Comparison of ENCODE assay signal across 10 mouse cellular contexts in genomic region chr11:76857111-76857510, GRCm38 (mm10). TPM values are rescaled to one million over a fixed set of nuclear protein-coding genes. Genes with fewer than 3 reads are reported as not detected.
DNase-seq lines count a peak whose midpoint lies in the region; ATAC-seq and TF ChIP-seq lines count a peak whose summit lies in the region.
"Had no signal": no experiment of that assay in that cellular context is flagged by ENCODE, and none has a peak within 500 bp of the region (broad histone marks: within the 10 kb centered on the region; RNA-seq: fewer than 3 reads in every experiment).

No protein-coding gene starts in this region.

- H3K27me3 ChIP-seq in cerebellum, adult 2 months (ENCODE audit: control insufficient read depth, insufficient read depth, low read length): no peaks in the 10 kb centered on the region
- no peaks in the 10 kb centered on the region for H3K27me3 ChIP-seq in heart, embryonic 10.5 days (ENCODE audit: insufficient read depth, poor library complexity, severe bottlenecking)
- H3K27me3 ChIP-seq in hindbrain, embryonic 14.5 days (ENCODE audit: control insufficient read depth, insufficient read depth, low read length): no peaks in the 10 kb centered on the region
- H3K27me3 ChIP-seq in forebrain, embryonic 11.5 days (ENCODE audit: control insufficient read depth, insufficient read depth, low read length): no peaks in the 10 kb centered on the region

- TF ChIP-seq POLR2A in cerebellum, adult 2 months (IDR thresholded peaks at IDR 0.05; ENCODE audit: borderline replicate concordance, insufficient read depth, low read length): no peak

- no peak; the same call in 1 of the 2 replicates for TF ChIP-seq CTCF in cerebellum, adult 2 months (IDR thresholded peaks at IDR 0.05; ENCODE audit: borderline replicate concordance, insufficient read depth, low read depth, low read length)

- peak overlapping the region; percentile 41 for H3K27ac ChIP-seq in cerebellum, adult 2 months (ENCODE audit: insufficient read depth, low read length)
- peak overlapping the region; percentile 60 for H3K27ac ChIP-seq in heart, embryonic 10.5 days
- H3K27ac ChIP-seq in hindbrain, embryonic 14.5 days: no peak overlapping the region
- H3K27ac ChIP-seq in forebrain, embryonic 11.5 days (ENCODE audit: low read depth, low read length): no peak overlapping the region

- no peak overlapping the region for H3K4me2 ChIP-seq in hindbrain, embryonic 14.5 days (replicated peaks)
- H3K4me2 ChIP-seq in forebrain, embryonic 11.5 days (ENCODE audit: low read depth, low read length, severe bottlenecking): no peak overlapping the region

- no peak overlapping the region for H3K4me3 ChIP-seq in cerebellum, adult 2 months (replicated peaks; ENCODE audit: insufficient read depth, low read depth, low read length)
- H3K4me3 ChIP-seq in heart, embryonic 10.5 days: no peak overlapping the region
- H3K4me3 ChIP-seq in hindbrain, embryonic 14.5 days (replicated peaks; ENCODE audit: low read length): no peak overlapping the region
- no peak overlapping the region for H3K4me3 ChIP-seq in forebrain, embryonic 11.5 days (ENCODE audit: low read depth, low read length)

- 6% methylated on average over 7 of the region's 7 CpGs for WGBS in cerebellum, adult 2 months
- 33% methylated on average over 7 of the region's 7 CpGs for WGBS in heart, embryonic 10.5 days
- WGBS in hindbrain, embryonic 14.5 days: 88% methylated on average over 7 of the region's 7 CpGs
- WGBS in forebrain, embryonic 11.5 days: 87% methylated on average over 7 of the region's 7 CpGs

- no peaks in the 10 kb centered on the region for H3K9me3 ChIP-seq in heart, embryonic 10.5 days
- H3K9me3 ChIP-seq in hindbrain, embryonic 14.5 days (ENCODE audit: control insufficient read depth, low read length): no peaks in the 10 kb centered on the region
- H3K9me3 ChIP-seq in forebrain, embryonic 11.5 days (ENCODE audit: control insufficient read depth, low read length): no peaks in the 10 kb centered on the region

- peaks cover 18% of the 10 kb centered on the region for H3K4me1 ChIP-seq in cerebellum, adult 2 months (ENCODE audit: control insufficient read depth, insufficient read depth, low read length)
- peaks cover 48% of the 10 kb centered on the region for H3K4me1 ChIP-seq in heart, embryonic 10.5 days
- H3K4me1 ChIP-seq in hindbrain, embryonic 14.5 days (replicated peaks; ENCODE audit: control insufficient read depth, insufficient read depth, low read length): no peaks in the 10 kb centered on the region
- H3K4me1 ChIP-seq in forebrain, embryonic 11.5 days (replicated peaks; ENCODE audit: control insufficient read depth, insufficient read depth, low read length): peaks cover 5% of the 10 kb centered on the region; the same call in 1 of the 2 replicates

- peak; percentile 58 to 83 for DNase-seq in cerebellum, adult 2 months
- DNase-seq in cerebellum, adult 11-12 months: no peak
- peak; percentile 32 for DNase-seq in 416B (ENCODE audit: low read depth)
- DNase-seq in heart, embryonic 10.5 days (ENCODE audit: low spot score): no peak
- DNase-seq in lung, postnatal 14 days: peak; percentile 38
- DNase-seq in hindbrain, embryonic 14.5 days (ENCODE audit: low spot score): no peak
- no peak for DNase-seq in forebrain, embryonic 11.5 days (ENCODE audit: low spot score)
- no peak for DNase-seq in ovary, postnatal 36 days (ENCODE audit: low spot score)
- DNase-seq: kidney, adult 11 months had no signal

- no peak overlapping the region for H3K9ac ChIP-seq in hindbrain, embryonic 14.5 days
- no peak overlapping the region for H3K9ac ChIP-seq in forebrain, embryonic 11.5 days (ENCODE audit: low read length)

- no peak for ATAC-seq in hindbrain, embryonic 14.5 days (ENCODE audit: low FRiP score)
- no peak for ATAC-seq in forebrain, embryonic 11.5 days (replicated peaks; ENCODE audit: low FRiP score)

- H3K36me3 ChIP-seq in heart, embryonic 10.5 days: no peaks in the 10 kb centered on the region
- no peaks in the 10 kb centered on the region for H3K36me3 ChIP-seq in hindbrain, embryonic 14.5 days (replicated peaks; ENCODE audit: control insufficient read depth, insufficient read depth)
- H3K36me3 ChIP-seq in forebrain, embryonic 11.5 days (ENCODE audit: control insufficient read depth, insufficient read depth, low read length): no peaks in the 10 kb centered on the region

RNA-seq across cellular contexts. Expression of gene Cpd, which starts 10.3 kb away (rescaled TPM):
- 28.5 and 31.8 TPM in 2 replicates for polyA plus RNA-seq in cerebellum, adult 2 months (2012; rRNA removed)
- 11.6 and 14.1 TPM in 2 replicates for polyA plus RNA-seq in heart, embryonic 10.5 days (2016; fragmentation: Nextera tagmentation; extraction: Ambion mirVana)
- 12.7 TPM in 2 replicates for polyA plus RNA-seq in hindbrain, embryonic 14.5 days (2014; fragmentation: Nextera tagmentation; extraction: Ambion mirVana)
- 14.3 and 15.6 TPM in 2 replicates for polyA plus RNA-seq in forebrain, embryonic 11.5 days (2014; fragmentation: Nextera tagmentation; extraction: Ambion mirVana)

RNA-seq across cellular contexts. Expression of gene Tmigd1, which starts 44.8 kb away (rescaled TPM):
- polyA plus RNA-seq in cerebellum, adult 2 months (2012; rRNA removed): 0.33 TPM in 1 of 2 replicates, not detected in the other
- 0.40 TPM in 1 of 2 replicates, not detected in the other for polyA plus RNA-seq in heart, embryonic 10.5 days (2016; fragmentation: Nextera tagmentation; extraction: Ambion mirVana)
- polyA plus RNA-seq in hindbrain, embryonic 14.5 days (2014; fragmentation: Nextera tagmentation; extraction: Ambion mirVana): not detected in 2 replicates
- polyA plus RNA-seq in forebrain, embryonic 11.5 days (2014; fragmentation: Nextera tagmentation; extraction: Ambion mirVana): not detected in 2 replicates
- polyA plus RNA-seq: embryonic facial prominence, embryonic 11.5 days had no signal

Comparison
In these comparisons a context has a peak if more than half of its experiments do, and no peak if none do; other contexts are left out.
1. DNase-seq: peak in cerebellum, adult 2 months (2 of 2), 416B (single experiment) and lung, postnatal 14 days (single experiment); none in cerebellum, adult 11-12 months (single experiment), heart, embryonic 10.5 days (single experiment), hindbrain, embryonic 14.5 days (single experiment), forebrain, embryonic 11.5 days (single experiment) and ovary, postnatal 36 days (single experiment).
2. H3K27ac ChIP-seq: peak in cerebellum, adult 2 months (single experiment) and heart, embryonic 10.5 days (single experiment); none in hindbrain, embryonic 14.5 days (single experiment) and forebrain, embryonic 11.5 days (single experiment).